Mouse (Mus musculus): ENCODE results near the gene Myo10.

DNA sequence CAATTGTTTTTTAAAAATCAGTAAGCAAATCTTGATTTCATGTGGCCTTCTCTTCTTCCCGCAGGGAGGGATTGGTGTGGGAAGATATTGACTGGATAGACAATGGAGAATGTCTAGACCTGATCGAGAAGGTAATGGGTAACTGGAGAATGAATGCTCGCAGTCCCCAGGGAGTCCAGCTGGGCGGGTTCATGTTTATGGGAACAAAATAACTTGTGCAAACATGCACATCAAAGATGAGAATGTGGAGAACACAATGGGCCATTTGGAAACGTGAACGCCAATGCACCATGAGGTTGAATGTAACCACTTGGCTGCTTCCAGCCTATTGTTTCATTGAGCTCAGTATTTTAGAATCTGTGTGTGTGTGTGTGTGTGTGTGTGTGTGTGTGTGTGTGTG, 114.2 kb downstream of the Myo10 start:
- no peak for TF ChIP-seq POLR2A (IDR thresholded peaks at IDR 0.05; ENCODE audit: extremely low read depth, insufficient read depth, low read length)
- TF ChIP-seq CTCF (IDR thresholded peaks at IDR 0.05; ENCODE audit: low read depth, low read length) = no peak

All from liver, adult 2 months (tissue).